Mouse (Mus musculus): ENCODE measurements around the gene Cacna2d4.

DNA sequence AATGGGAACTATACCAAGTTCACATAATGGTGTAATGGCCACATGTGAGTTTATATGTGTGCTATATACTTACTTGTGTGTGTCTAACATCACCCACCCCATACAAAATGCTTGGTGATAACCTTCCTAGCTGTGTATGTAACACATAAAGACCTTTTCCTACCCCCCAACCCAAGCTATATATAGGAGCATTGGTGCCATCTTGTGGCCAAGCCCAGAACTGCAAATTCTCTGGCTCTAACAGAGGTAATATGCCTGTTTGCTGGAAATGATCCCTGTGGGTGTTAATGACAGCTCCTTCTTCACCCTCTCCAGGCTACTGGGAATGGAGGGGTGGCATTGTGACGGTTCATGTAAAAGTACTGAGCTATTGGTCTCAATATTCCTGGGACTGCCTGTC is 111.9 kb downstream of the Cacna2d4 start:
- TF ChIP-seq CTCF (IDR thresholded peaks at IDR 0.05; ENCODE audit: low read depth) (peak; percentile 80), EP300 (IDR thresholded peaks at IDR 0.05; ENCODE audit: low read depth) (no peak)

Data from liver, embryonic 14.5 days (tissue).